Mouse (Mus musculus): ENCODE data around the gene Slc30a3. TPM values are rescaled to one million over a fixed set of nuclear protein-coding genes. Genes with fewer than 3 reads are reported as not detected.

Gene Slc30a3
- polyA plus RNA-seq, 1 experiment from 2014 or later, result 16.2 TPM

GRCm38 (mm10) chr5:31116912-31117311, 8.9 kb upstream of the Slc30a3 start:
- no peaks in the 10 kb centered on the region for H3K4me1 ChIP-seq

DNA sequence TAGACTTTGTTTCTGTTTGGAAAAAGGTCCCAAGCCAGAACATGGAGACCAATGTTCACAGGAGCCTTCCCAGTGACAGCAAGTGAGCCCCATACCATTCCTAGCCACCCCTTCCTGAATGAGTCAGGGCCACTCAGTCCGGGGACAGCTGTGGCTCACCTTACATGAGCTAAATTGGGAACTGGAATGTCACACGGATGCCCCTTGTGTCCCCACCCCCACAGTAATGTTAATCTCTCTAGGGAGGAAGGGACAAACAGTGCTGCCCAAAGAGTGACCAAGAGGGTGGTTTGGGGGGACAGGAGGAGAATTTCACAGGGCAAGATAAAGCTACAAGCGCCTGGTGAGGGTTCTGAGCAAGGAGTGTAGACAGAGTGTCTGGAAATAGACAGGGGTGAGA, 8.3 kb upstream of the Slc30a3 start, which contains the start of gene Trim54:
TSS of gene Trim54 (plus strand) at position 359 of the 400 bp plus-strand sequence.
- Histone ChIP-seq H3K4me2 (replicated peaks) (no peak within 1 kb of the TSS), H3K9me3 (replicated peaks) (no peaks in the 10 kb centered on the region), H3K27ac (no peak within 1 kb of the TSS), H3K9ac (no peak within 1 kb of the TSS), H3K4me3 (no peak within 1 kb of the TSS), H3K4me1 (no peaks in the 10 kb centered on the region), H3K27me3 (peaks cover 8% of the 10 kb centered on the region; the same call in 1 of the 2 replicates), H3K36me3 (no peaks in the 10 kb centered on the region)
- no peak for ATAC-seq (ENCODE audit: low FRiP score)
- 41% methylated on average over 3 of the region's 3 CpGs for WGBS

More at GRCm38 (mm10) chr5:31116912-31117311, 8.9 kb upstream of the Slc30a3 start:
- WGBS, result 29% methylated on average over 10 of the region's 10 CpGs
- Histone ChIP-seq H3K27ac (no peak overlapping the region), H3K27me3 (peaks cover 8% of the 10 kb centered on the region; the same call in 1 of the 2 replicates), H3K4me3 (no peak overlapping the region), H3K36me3 (no peaks in the 10 kb centered on the region), H3K9me3 (replicated peaks) (no peaks in the 10 kb centered on the region), H3K9ac (no peak overlapping the region), H3K4me2 (replicated peaks) (no peak overlapping the region)
- ATAC-seq (ENCODE audit: low FRiP score), result no peak

DNA sequence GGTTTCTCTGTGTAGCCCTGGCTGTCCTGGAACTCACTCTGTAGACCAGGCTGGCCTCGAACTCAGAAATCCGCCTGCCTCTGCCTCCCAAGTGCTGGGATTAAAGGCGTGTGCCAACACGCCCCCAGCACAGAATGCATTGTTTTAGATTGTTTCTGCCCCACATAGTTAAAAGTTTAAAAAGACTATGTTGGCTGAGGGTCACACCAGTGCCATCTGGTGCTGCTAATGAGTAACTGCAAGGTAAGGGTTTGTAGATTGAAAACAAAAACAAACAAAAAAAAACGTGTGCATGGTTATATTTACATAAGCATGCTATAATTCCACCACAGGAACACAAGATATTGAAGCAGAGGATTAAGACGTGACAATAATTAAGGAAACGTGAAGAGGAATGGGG, 2.7 kb upstream of the Slc30a3 start:
- Histone ChIP-seq H3K36me3 (no peaks in the 10 kb centered on the region), H3K4me3 (no peak overlapping the region), H3K27me3 (no peaks in the 10 kb centered on the region), H3K9me3 (replicated peaks) (no peaks in the 10 kb centered on the region), H3K4me1 (no peaks in the 10 kb centered on the region), H3K27ac (no peak overlapping the region), H3K9ac (no peak overlapping the region), H3K4me2 (replicated peaks) (no peak overlapping the region)
- WGBS, result 39% methylated on average over 7 of the region's 7 CpGs
- ATAC-seq (ENCODE audit: low FRiP score), result no peak

DNA sequence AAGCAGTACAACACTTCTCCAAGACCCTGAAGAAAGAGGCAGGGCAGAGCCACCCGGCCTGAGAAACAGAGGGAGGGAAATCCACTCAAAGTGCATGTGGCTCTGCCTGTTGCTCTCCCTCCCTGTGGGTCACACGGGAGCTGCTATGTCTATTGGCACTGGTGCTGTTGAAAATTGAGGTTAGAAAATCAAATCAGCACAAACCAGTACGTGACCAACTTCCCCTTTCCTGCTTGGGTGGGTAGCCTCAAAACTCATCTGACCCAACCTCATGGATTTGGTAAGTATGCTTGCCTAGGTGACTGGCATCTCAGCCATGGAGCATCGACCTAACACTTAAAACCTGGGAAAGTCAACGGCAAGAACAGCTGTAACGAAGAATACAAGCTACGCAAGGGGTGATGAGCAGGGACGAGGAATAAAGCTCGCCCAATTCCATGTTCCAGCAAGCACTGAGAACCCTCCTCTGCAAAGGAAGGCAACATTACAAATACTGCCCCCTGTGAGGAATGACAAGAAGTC, 2.2 kb downstream of the Slc30a3 start, which contains the start of gene Dnajc5g:
TSS of gene Dnajc5g (plus strand) at position 472 of the 522 bp plus-strand sequence.
- no peak within 1 kb of the TSS for H3K27ac ChIP-seq
- H3K9ac ChIP-seq, result no peak within 1 kb of the TSS
- ATAC-seq (ENCODE audit: low FRiP score), result no peak
- no peaks in the 10 kb centered on the region for H3K36me3 ChIP-seq
- H3K4me3 ChIP-seq, result no peak within 1 kb of the TSS
- H3K4me1 ChIP-seq, result no peaks in the 10 kb centered on the region
- no peaks in the 10 kb centered on the region for H3K9me3 ChIP-seq (replicated peaks)
- H3K27me3 ChIP-seq, result peaks cover 6% of the 10 kb centered on the region; the same call in 1 of the 2 replicates
- H3K4me2 ChIP-seq (replicated peaks), result no peak within 1 kb of the TSS
- 85% methylated on average over 9 of the region's 9 CpGs for WGBS

GRCm38 (mm10) chr5:31095711-31096480, 12.1 kb downstream of the Slc30a3 start:
- H3K9me3 ChIP-seq (replicated peaks), result no peaks in the 10 kb centered on the region
- peak overlapping the region; percentile 51 for H3K4me2 ChIP-seq (replicated peaks)
- WGBS, result 24% methylated on average over 11 of the region's 11 CpGs
- no peaks in the 10 kb centered on the region for H3K36me3 ChIP-seq
- no peak for ATAC-seq (ENCODE audit: low FRiP score)
- no peak overlapping the region for H3K9ac ChIP-seq
- peaks cover 86% of the 10 kb centered on the region for H3K27me3 ChIP-seq
- peaks cover 33% of the 10 kb centered on the region for H3K4me1 ChIP-seq
- H3K27ac ChIP-seq, result no peak overlapping the region
- H3K4me3 ChIP-seq, result peak overlapping the region; percentile 22; the same call in 1 of the 2 replicates

DNA sequence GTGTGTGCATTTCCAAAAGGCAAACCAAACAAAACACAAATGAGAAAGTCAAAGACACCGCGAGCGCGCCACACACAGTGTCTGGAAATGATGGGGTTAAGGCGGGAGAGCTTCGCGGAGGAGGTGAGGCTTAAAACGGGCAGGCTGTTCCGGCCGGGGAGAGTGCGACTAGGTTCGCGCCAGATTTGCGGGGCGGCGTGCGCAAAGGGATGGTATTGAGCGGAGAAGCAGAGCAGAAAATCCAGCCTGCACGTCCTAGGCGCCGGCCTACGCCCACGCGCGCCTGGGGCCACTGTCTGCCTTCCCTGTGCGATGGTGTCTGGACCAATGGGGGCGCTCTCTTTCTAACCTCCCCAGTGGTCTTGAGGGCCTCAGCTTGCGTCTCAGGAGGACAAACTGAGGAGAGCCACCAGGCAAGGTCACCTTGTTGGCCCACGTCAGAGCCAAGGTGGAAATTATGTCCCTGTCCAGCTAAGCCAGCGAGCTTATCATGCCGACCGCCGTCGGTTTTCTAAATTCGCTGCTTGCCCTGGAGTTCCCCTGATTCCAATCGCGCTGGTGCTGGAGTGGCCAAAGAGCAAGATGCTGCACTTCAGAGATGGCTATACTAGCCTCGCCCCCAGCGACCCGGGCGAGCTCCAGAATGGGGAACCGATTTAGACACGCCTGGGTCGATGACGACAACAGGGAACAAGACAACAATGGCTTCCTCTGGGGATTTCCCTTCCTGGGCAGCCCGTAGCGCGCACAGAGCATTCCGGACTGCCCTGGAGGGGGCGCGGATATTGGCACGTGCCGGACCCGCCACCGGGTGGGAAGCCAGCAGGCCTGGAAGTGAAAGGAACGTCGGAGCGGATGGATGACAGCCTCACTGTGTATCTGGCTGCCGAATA, 13.0 kb downstream of the Slc30a3 start:
- Histone ChIP-seq H3K27me3 (peaks cover 95% of the 10 kb centered on the region), H3K4me2 (replicated peaks) (peak overlapping the region; percentile 51), H3K4me3 (peak overlapping the region; percentile 22), H3K27ac (no peak overlapping the region), H3K36me3 (no peaks in the 10 kb centered on the region), H3K4me1 (peaks cover 33% of the 10 kb centered on the region), H3K9me3 (replicated peaks) (no peaks in the 10 kb centered on the region), H3K9ac (no peak overlapping the region)
- ATAC-seq (ENCODE audit: low FRiP score), result 0 out of 2 replicates have a peak, but pooled peaks have one; percentile 11
- WGBS, result under 1% methylated on average over 59 of the region's 59 CpGs

GRCm38 (mm10) chr5:31094100-31094798, 13.8 kb downstream of the Slc30a3 start:
- Histone ChIP-seq H3K4me3 (peak overlapping the region; percentile 22), H3K4me2 (replicated peaks) (peak overlapping the region; percentile 51), H3K36me3 (no peaks in the 10 kb centered on the region), H3K4me1 (peaks cover 33% of the 10 kb centered on the region), H3K9me3 (replicated peaks) (no peaks in the 10 kb centered on the region), H3K27ac (no peak overlapping the region), H3K9ac (no peak overlapping the region), H3K27me3 (peaks cover 98% of the 10 kb centered on the region)
- 2% methylated on average over 29 of the region's 29 CpGs for WGBS
- ATAC-seq (ENCODE audit: low FRiP score), result 0 out of 2 replicates have a peak, but pooled peaks have one; percentile 12

GRCm38 (mm10) chr5:31093151-31094041, 14.6 kb downstream of the Slc30a3 start:
- WGBS, result under 1% methylated on average over 44 of the region's 54 CpGs
- Histone ChIP-seq H3K9me3 (replicated peaks) (no peaks in the 10 kb centered on the region), H3K27ac (peak overlapping the region; percentile 45), H3K4me1 (peaks cover 33% of the 10 kb centered on the region), H3K4me2 (replicated peaks) (peak overlapping the region; percentile 51), H3K27me3 (peaks cover 99% of the 10 kb centered on the region), H3K9ac (peak overlapping the region; percentile 70), H3K36me3 (no peaks in the 10 kb centered on the region), H3K4me3 (peak overlapping the region; percentile 50)
- ATAC-seq (ENCODE audit: low FRiP score), result peak; percentile 29

DNA sequence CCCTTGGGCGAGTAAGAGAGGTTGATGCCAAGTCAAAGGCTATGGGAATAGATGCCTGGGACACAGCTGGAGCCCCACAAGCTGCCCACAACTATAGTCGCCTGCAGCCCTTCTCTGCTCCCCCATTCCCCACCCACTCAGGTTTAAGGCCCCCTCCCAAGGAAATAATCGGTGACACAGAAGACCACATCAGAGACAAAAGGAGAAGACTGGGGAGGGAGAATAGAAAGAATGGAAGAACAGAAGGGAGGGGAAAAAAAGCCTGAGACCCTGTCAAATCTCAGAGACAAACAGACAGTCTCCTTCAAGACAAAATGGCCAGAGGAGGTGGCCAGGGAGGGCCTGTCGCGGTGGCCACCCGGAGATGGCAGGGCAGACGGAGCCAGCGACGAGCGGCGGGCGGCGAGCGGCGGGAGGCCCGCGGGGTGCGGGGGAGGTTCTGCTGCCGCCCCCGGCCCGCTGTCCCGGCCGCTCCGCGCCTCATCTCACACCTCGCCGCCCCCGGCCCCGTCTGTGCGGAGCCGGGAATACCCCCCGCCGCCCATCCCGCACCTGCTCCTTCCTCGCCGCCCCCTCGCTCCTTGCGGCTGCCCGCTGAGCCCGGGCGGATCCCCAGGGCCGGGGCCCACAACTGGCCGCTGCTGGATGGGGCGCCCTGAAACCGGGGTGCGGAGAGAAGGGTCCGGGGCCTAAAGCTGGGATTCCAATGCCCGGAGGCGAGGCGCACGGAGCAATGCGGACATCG, 15.6 kb downstream of the Slc30a3 start:
- under 1% methylated on average over 48 of the region's 53 CpGs for WGBS
- peak overlapping the region; percentile 51 for H3K4me2 ChIP-seq (replicated peaks)
- no peak for ATAC-seq (ENCODE audit: low FRiP score)
- peak overlapping the region; percentile 50 for H3K4me3 ChIP-seq
- H3K36me3 ChIP-seq, result no peaks in the 10 kb centered on the region
- H3K27me3 ChIP-seq, result peaks cover 98% of the 10 kb centered on the region
- H3K9me3 ChIP-seq (replicated peaks), result no peaks in the 10 kb centered on the region
- H3K4me1 ChIP-seq, result peaks cover 33% of the 10 kb centered on the region
- peak overlapping the region; percentile 45 for H3K27ac ChIP-seq
- H3K9ac ChIP-seq, result peak overlapping the region; percentile 70

GRCm38 (mm10) chr5:31087131-31087530, 20.9 kb downstream of the Slc30a3 start:
- ATAC-seq (ENCODE audit: low FRiP score), result no peak
- peaks cover 48% of the 10 kb centered on the region for H3K27me3 ChIP-seq
- H3K4me2 ChIP-seq (replicated peaks), result no peak overlapping the region
- H3K4me3 ChIP-seq, result no peak overlapping the region
- no peaks in the 10 kb centered on the region for H3K36me3 ChIP-seq
- peak overlapping the region; percentile 3; the same call in 1 of the 2 replicates for H3K27ac ChIP-seq
- no peak overlapping the region for H3K9ac ChIP-seq
- 81% methylated on average over 2 of the region's 2 CpGs for WGBS
- peaks cover 34% of the 10 kb centered on the region for H3K4me1 ChIP-seq
- H3K9me3 ChIP-seq (replicated peaks), result no peaks in the 10 kb centered on the region

Data from hindbrain, embryonic 12.5 days (tissue).